Mouse (Mus musculus) lung, embryonic 14.5 days (tissue): ENCODE measurements around the gene Syne4. TPM values are rescaled to one million over a fixed set of nuclear protein-coding genes. Genes with fewer than 3 reads are reported as not detected.

Experiments
- ATAC-seq: fragments of 200-750 bp; cut with Nextera tagmentation; 2 replicates; pipeline ENCODE4 v1.8.0; 2017; ENCODE audit warnings: mild to moderate bottlenecking, moderate TSS enrichment, moderate library complexity; ENCODE audit not compliant: insufficient read depth
- DNase-seq: peaks from one replicate; pipeline ENCODE4 v3.0.0-alpha.2; 2015
- H3K27ac ChIP-seq: fragments of 300-500 bp; sonication (generic); 2 replicates; pipeline ENCODE4 v1.5.1; 2014; ENCODE audit warnings: low read depth, mild to moderate bottlenecking, moderate library complexity
- H3K27me3 ChIP-seq: fragments of 300-500 bp; sonication (generic); 2 replicates; pipeline ENCODE4 v1.6.1; 2014; ENCODE audit warnings: low read length, control low read depth; ENCODE audit not compliant: insufficient read depth
- H3K36me3 ChIP-seq: fragments of 300-500 bp; sonication (generic); 2 replicates; pipeline ENCODE4 v1.6.1; 2014; ENCODE audit warnings: control low read depth; ENCODE audit not compliant: insufficient read depth
- H3K4me1 ChIP-seq: fragments of 300-500 bp; sonication (generic); 2 replicates; pipeline ENCODE4 v1.6.1; 2014; ENCODE audit warnings: antibody characterized with exemption, control low read depth; ENCODE audit not compliant: insufficient read depth
- H3K4me2 ChIP-seq: fragments of 300-500 bp; sonication (generic); 2 replicates; pipeline ENCODE4 v1.6.1; 2014; ENCODE audit warnings: mild to moderate bottlenecking
- H3K4me3 ChIP-seq: fragments of 300-500 bp; sonication (generic); 2 replicates; pipeline ENCODE4 v1.5.1; 2014; ENCODE audit warnings: low read depth, low read length
- H3K9ac ChIP-seq: fragments of 300-500 bp; sonication (generic); 2 replicates; pipeline ENCODE4 v1.6.1; 2014
- H3K9me3 ChIP-seq: fragments of 300-500 bp; sonication (generic); 2 replicates; pipeline ENCODE4 v1.6.1; 2016; ENCODE audit warnings: low read depth, low read length, control low read depth
- CTCF ChIP-seq: IDR thresholded peaks from 2 replicates; pipeline ENCODE4 v1.5.1; 2016; ENCODE audit warnings: antibody characterized with exemption, low read depth
- WGBS: fragments of 180-500 bp; shearing (Covaris S2); extraction: QIAGEN DNeasy Blood & Tissue Kit; methylation state at CpG from one replicate; pipeline ENCODE4 v1.1.7; 2014; 5-methylcytosine and 5-hydroxymethylcytosine counted together
- polyA plus RNA-seq: library from polyadenylated mRNA; unstranded; fragments of >200 nt; fragmentation: Nextera tagmentation; extraction: Ambion mirVana; gene quantifications from 2 replicates; pipeline ENCODE4 v1.2.1, GENCODE M21; 2014

Syne4 gene
- polyA plus RNA-seq, 1 experiment from 2014 or later: 23.2 TPM

DNA sequence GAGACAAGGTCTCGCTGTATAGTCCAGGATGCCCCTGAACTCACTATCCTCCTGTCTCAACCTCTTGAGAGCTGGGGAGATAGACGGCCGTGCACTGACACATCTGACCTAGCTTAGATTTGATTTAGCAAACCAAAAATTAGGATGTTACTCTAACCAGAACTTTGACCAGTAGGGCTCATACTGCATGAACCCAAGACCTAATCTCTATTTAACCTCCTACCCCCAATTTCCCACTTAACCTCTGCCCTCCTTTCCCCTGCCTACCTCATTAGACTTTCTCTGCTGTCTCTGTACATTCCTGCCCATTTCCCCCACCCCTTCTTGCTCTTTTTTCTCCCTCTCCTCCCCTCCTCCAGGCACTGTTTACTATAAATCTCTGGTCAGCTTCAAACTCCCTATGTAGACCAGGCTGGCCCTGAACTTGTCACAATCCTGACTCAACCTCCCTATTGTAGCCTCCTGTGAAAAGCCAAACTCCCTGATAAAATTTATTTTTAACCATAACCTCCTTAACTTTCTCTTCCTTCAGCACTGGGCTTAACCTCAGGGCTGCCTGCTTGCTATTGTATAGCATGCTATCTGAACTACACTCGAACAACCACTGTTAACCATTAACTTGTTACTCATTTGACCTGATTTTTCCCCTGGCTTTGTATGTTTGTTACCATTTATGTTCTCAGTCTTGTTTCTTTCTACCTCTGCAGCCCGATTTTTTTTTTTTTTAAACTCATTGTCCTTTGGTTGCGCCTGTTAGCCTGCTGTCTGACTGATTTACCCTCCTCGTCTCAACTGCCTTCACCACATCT, 44.0 kb downstream of the Syne4 start:
- no peak for TF ChIP-seq CTCF
- 0 out of 2 replicates have a peak, but pooled peaks cover 5% of the 10 kb centered on the region for H3K36me3 ChIP-seq
- no peaks in the 10 kb centered on the region for H3K9me3 ChIP-seq
- H3K4me1 ChIP-seq: no peaks in the 10 kb centered on the region
- H3K4me2 ChIP-seq: no peak overlapping the region
- no peak for ATAC-seq
- no peak overlapping the region for H3K27ac ChIP-seq
- H3K27me3 ChIP-seq: no peaks in the 10 kb centered on the region
- H3K9ac ChIP-seq: no peak overlapping the region
- 62% methylated on average over 7 of the region's 7 CpGs for WGBS
- no peak for DNase-seq
- H3K4me3 ChIP-seq: no peak overlapping the region

DNA sequence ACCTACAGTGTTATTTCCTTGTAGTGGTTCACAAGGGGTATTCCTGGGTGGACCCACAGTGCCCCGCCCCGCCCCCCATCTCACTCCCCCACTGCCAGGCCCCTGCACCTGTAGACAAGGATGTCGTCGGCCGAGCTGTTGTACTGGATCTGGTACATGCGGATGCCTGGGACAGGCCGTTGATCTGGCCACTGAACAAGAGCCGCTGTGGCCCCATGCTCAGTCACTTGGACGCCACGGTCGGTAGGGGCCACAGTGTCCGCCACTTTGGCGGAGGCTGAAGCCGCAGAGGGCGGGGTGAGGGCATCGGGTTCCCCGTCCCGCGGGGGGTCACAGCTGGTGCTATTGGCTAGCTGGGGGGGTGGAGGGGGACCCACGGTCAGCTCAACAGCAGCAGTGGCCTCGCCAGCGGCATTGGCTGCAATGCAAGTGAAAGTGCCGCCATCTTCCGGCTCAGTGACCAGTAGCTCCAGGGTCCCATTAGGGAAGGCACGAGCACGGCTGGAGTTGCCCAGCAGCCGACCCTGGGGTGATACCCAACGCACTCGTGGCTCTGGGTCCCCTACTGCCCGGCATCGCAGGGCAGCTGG, 44.8 kb downstream of the Syne4 start:
- ATAC-seq (no peak), DNase-seq (no peak)
- H3K36me3 ChIP-seq: 0 out of 2 replicates have a peak, but pooled peaks cover 5% of the 10 kb centered on the region
- H3K27me3 ChIP-seq: 0 out of 2 replicates have a peak, but pooled peaks cover 3% of the 10 kb centered on the region
- 77% methylated on average over 31 of the region's 31 CpGs for WGBS
- H3K4me1 ChIP-seq: no peaks in the 10 kb centered on the region
- H3K4me2 ChIP-seq: no peak overlapping the region
- no peak overlapping the region for H3K9ac ChIP-seq
- no peak for TF ChIP-seq CTCF
- H3K27ac ChIP-seq: no peak overlapping the region
- no peak overlapping the region for H3K4me3 ChIP-seq
- no peaks in the 10 kb centered on the region for H3K9me3 ChIP-seq

DNA sequence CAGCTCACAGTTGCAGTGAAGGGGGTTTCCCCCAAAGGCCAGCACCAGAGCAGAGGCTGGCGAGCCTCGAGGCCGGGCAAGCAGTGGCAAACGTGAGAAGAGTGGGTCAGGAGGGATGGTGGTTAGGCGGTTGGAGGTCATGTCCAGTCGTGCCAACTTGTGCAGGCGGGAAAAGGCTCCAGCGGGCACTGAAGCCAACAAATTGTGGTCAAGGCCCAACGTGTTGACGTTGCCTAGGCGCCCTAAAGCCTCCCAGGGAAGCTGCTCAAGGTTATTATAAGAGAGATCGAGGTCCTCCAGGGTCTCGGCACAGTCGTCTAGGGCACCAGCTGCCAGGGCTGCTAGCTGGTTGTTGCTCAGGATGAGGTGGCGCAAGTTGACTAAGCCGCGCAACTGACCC, 45.4 kb downstream of the Syne4 start:
- Histone ChIP-seq H3K27me3 (0 out of 2 replicates have a peak, but pooled peaks cover 3% of the 10 kb centered on the region), H3K27ac (no peak overlapping the region), H3K4me2 (no peak overlapping the region), H3K4me3 (no peak overlapping the region), H3K9ac (no peak overlapping the region), H3K4me1 (no peaks in the 10 kb centered on the region), H3K9me3 (no peaks in the 10 kb centered on the region), H3K36me3 (0 out of 2 replicates have a peak, but pooled peaks cover 5% of the 10 kb centered on the region)
- 86% methylated on average over 17 of the region's 17 CpGs for WGBS
- no peak for TF ChIP-seq CTCF
- DNase-seq: no peak
- ATAC-seq: no peak

DNA sequence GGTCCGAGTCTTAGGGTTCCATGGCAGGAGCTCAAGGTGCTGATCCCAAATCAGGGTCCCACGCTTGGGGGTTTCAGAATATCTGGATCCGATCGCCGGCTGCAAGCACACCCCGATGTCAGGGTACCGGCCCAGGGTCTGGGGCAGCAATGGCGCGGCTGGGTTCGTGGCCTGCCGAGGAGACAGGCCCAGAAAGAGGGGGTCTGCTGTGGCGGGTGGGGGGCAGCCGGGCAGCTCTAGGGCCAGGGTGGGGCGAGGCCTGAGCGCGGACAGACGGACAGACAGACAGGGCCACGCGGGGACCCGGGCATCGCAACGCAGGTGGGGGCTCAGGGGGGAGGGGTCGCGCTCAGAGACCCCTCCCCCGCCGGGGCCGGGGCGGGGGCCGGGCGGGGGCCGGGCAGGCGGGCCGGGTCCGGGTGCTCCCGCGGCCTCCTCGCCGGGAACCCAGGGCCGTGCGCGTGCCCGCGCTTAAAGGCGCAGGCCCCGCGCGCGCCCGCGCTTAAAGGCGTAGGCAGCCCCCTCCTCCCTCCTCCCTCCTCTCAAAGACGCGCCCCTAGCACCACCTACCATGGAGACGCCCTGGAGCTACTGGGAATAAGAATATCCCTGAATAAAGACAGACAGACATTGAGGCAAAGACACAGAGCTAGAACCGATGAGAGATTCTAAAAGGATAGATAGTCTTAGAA, 48.2 kb downstream of the Syne4 start, which contains the start of gene Lrfn3:
Gene Lrfn3, minus strand, starts transcription at position 121 of the 692 bp plus-strand sequence.
- Histone ChIP-seq H3K36me3 (no peaks in the 10 kb centered on the region), H3K9me3 (no peaks in the 10 kb centered on the region), H3K4me1 (no peaks in the 10 kb centered on the region), H3K9ac (peak within 1 kb of the TSS; percentile 81), H3K4me2 (peak within 1 kb of the TSS; percentile 69), H3K27ac (no peak within 1 kb of the TSS), H3K27me3 (0 out of 2 replicates have a peak, but pooled peaks cover 3% of the 10 kb centered on the region), H3K4me3 (peak within 1 kb of the TSS; percentile 76)
- WGBS: under 1% methylated on average over 51 of the region's 55 CpGs
- DNase-seq: peak; percentile 92
- ATAC-seq: peak; percentile 70
- TF ChIP-seq CTCF: no peak

DNA sequence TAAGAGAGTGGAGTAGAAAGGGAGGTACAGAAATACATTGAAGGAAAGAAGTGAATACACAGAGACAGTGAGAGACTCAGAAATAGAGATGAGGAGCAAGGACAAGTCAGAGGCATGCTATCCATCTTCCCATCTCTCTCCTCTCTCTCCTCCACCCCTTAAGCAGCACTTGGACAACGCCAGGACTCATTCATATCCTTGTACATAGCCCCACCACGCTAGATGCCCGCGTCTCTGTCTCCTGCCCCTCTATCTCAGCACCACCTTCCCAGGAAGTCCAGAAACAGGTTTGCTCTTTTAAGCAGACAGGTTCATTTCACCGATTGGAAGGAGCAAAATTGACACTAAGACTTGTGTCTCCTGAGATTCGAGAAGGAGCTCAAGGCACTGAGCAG, 48.7 kb downstream of the Syne4 start:
- TF ChIP-seq CTCF: no peak
- Histone ChIP-seq H3K4me3 (peak overlapping the region; percentile 76), H3K9me3 (no peaks in the 10 kb centered on the region), H3K27ac (no peak overlapping the region), H3K4me1 (no peaks in the 10 kb centered on the region), H3K36me3 (no peaks in the 10 kb centered on the region), H3K9ac (peak overlapping the region; percentile 81), H3K27me3 (0 out of 2 replicates have a peak, but pooled peaks cover 3% of the 10 kb centered on the region), H3K4me2 (peak overlapping the region; percentile 69)
- WGBS: 53% methylated on average over 6 of the region's 6 CpGs
- ATAC-seq (peak; percentile 39; the same call in 1 of the 2 replicates), DNase-seq (no peak)

DNA sequence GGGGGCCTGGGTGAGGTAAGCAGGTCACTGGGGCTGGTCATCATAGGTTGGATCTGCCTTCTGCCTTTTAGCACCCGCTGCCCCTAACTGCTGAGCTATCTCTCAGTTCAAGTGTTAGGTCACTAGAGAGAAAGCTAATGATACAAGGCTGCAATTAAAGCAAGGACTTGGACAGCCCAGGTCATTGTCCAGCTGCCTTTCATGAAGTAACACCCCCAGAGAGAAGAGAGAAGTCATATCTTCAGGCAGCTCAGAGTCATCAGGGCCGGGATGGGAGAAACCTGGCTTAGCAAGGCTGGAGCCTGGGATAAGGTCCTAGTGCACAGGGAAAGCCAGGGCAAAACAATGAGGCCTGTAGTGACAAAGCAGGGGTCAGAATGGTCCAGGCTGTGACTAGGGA, 52.9 kb downstream of the Syne4 start:
- no peaks in the 10 kb centered on the region for H3K36me3 ChIP-seq
- H3K4me3 ChIP-seq: no peak overlapping the region
- H3K27me3 ChIP-seq: 0 out of 2 replicates have a peak, but pooled peaks cover 3% of the 10 kb centered on the region
- no peak for TF ChIP-seq CTCF
- no peaks in the 10 kb centered on the region for H3K9me3 ChIP-seq
- H3K4me1 ChIP-seq: no peaks in the 10 kb centered on the region
- no peak overlapping the region for H3K27ac ChIP-seq
- ATAC-seq (no peak), DNase-seq (no peak)
- no peak overlapping the region for H3K9ac ChIP-seq
- H3K4me2 ChIP-seq: no peak overlapping the region
- 71% methylated on average over 2 of the region's 2 CpGs for WGBS

Other genes with a start within 250 kb of the Syne4 start
- gene Zfp82, start 241.9 kb upstream of the Syne4 start, polyA plus RNA-seq: 4.5 and 5.1 TPM in 2 replicates
- gene Gm26920, start 224.4 kb upstream of the Syne4 start, polyA plus RNA-seq: 1.7 and 2.0 TPM in 2 replicates
- 10.3 and 10.9 TPM in 2 replicates for gene Zfp566, start 224.3 kb upstream of the Syne4 start, polyA plus RNA-seq
- 120 and 128 TPM in 2 replicates for gene Zfp260, start 220.0 kb upstream of the Syne4 start, polyA plus RNA-seq
- gene Zfp382, start 192.9 kb upstream of the Syne4 start, polyA plus RNA-seq: 8.1 and 9.1 TPM in 2 replicates
- 16.8 and 17.0 TPM in 2 replicates for gene Zfp146, start 145.1 kb upstream of the Syne4 start, polyA plus RNA-seq
- 4.5 and 8.0 TPM in 2 replicates for gene Cox7a1, start 130.7 kb upstream of the Syne4 start, polyA plus RNA-seq
- gene Capns1, start 116.0 kb upstream of the Syne4 start, polyA plus RNA-seq: 78.3 and 80.3 TPM in 2 replicates
- 187 and 192 TPM in 2 replicates for gene Polr2i, start 82.9 kb upstream of the Syne4 start, polyA plus RNA-seq
- 175 and 182 TPM in 2 replicates for gene Tbcb, start 82.5 kb upstream of the Syne4 start, polyA plus RNA-seq
- gene Ovol3, start 79.1 kb upstream of the Syne4 start, polyA plus RNA-seq: 0.26 TPM in 1 of 2 replicates, not detected in the other
- gene Thap8, start 34.7 kb upstream of the Syne4 start, polyA plus RNA-seq: 0.26 and 0.30 TPM in 2 replicates
- gene Wdr62, start 34.4 kb upstream of the Syne4 start, polyA plus RNA-seq: 16.3 and 17.1 TPM in 2 replicates
- gene Clip3, start 23.1 kb upstream of the Syne4 start, polyA plus RNA-seq: 31.1 and 41.9 TPM in 2 replicates
- 72.1 and 73.1 TPM in 2 replicates for gene Alkbh6, start 6.1 kb upstream of the Syne4 start, polyA plus RNA-seq
- not detected in 2 replicates for gene E130208F15Rik, start 6.9 kb downstream of the Syne4 start, polyA plus RNA-seq
- 21.3 and 22.7 TPM in 2 replicates for gene Sdhaf1, start 9.1 kb downstream of the Syne4 start, polyA plus RNA-seq
- 3.4 and 3.7 TPM in 2 replicates for gene Lrfn3, start 48.0 kb downstream of the Syne4 start, polyA plus RNA-seq
- 46.0 and 46.8 TPM in 2 replicates for gene Tyrobp, start 99.0 kb downstream of the Syne4 start, polyA plus RNA-seq
- 1.5 and 2.0 TPM in 2 replicates for gene Hcst, start 105.0 kb downstream of the Syne4 start, polyA plus RNA-seq
- gene Nfkbid, start 106.9 kb downstream of the Syne4 start, polyA plus RNA-seq: 1.7 and 2.0 TPM in 2 replicates
- gene Aplp1, start 130.7 kb downstream of the Syne4 start, polyA plus RNA-seq: 22.3 and 22.6 TPM in 2 replicates
- not detected in 2 replicates for gene Kirrel2, start 142.9 kb downstream of the Syne4 start, polyA plus RNA-seq
- gene Nphs1, start 143.5 kb downstream of the Syne4 start, polyA plus RNA-seq: 0.19 TPM in 1 of 2 replicates, not detected in the other
- not detected in 2 replicates for gene Prodh2, start 178.8 kb downstream of the Syne4 start, polyA plus RNA-seq
- gene Arhgap33, start 220.3 kb downstream of the Syne4 start, polyA plus RNA-seq: 13.8 and 14.3 TPM in 2 replicates
- 24.9 and 26.0 TPM in 2 replicates for gene Hspb6, start 237.4 kb downstream of the Syne4 start, polyA plus RNA-seq
- 18.3 and 18.7 TPM in 2 replicates for gene Proser3, start 237.5 kb downstream of the Syne4 start, polyA plus RNA-seq
- gene Lin37, start 245.0 kb downstream of the Syne4 start, polyA plus RNA-seq: 33.7 and 34.7 TPM in 2 replicates
- 101 and 120 TPM in 2 replicates for gene U2af1l4, start 248.5 kb downstream of the Syne4 start, polyA plus RNA-seq
- gene Gm49396, start 248.5 kb downstream of the Syne4 start, polyA plus RNA-seq: 7.9 and 9.9 TPM in 2 replicates
- 104 and 105 TPM in 2 replicates for gene Psenen, start 248.8 kb downstream of the Syne4 start, polyA plus RNA-seq